Mouse (Mus musculus) yolk sac, embryonic 10.5 days (tissue): ENCODE data around the gene Gm11541.

ENCODE experiments used
- DNase-seq: peaks from one replicate; pipeline ENCODE4 v3.0.0-alpha.2; 2017; ENCODE audit warnings: low spot score

Gm11541 gene

GRCm38 (mm10) chr11:94704472-94704871 is at the start of gene Gm11541:
Gene Gm11541, minus strand, starts transcription at chr11:94704499.
- no peak for DNase-seq

GRCm38 (mm10) chr11:94752946-94753713 is 48.8 kb upstream of the Gm11541 start:
- peak; percentile 85 for DNase-seq

- no peak for DNase-seq
Observed at GRCm38 (mm10) chr11:94741732-94742272, 37.5 kb upstream of the Gm11541 start, which contains the start of gene Cdc34b. Gene Cdc34b, plus strand, starts transcription at chr11:94741782.

- no peak for DNase-seq
Observed at GRCm38 (mm10) chr11:94735746-94736145, 31.4 kb upstream of the Gm11541 start.

- peak; percentile 77 for DNase-seq
Observed at GRCm38 (mm10) chr11:94732773-94733172, 28.5 kb upstream of the Gm11541 start.

GRCm38 (mm10) chr11:94731229-94731628 is 26.9 kb upstream of the Gm11541 start:
- DNase-seq, result no peak

- DNase-seq, result peak; percentile 69
Observed at GRCm38 (mm10) chr11:94730261-94730660, 26.0 kb upstream of the Gm11541 start.

GRCm38 (mm10) chr11:94729565-94729964 is 25.3 kb upstream of the Gm11541 start:
- no peak for DNase-seq

GRCm38 (mm10) chr11:94728545-94728944 is 24.2 kb upstream of the Gm11541 start:
- DNase-seq, result peak; percentile 84

- no peak for DNase-seq
Observed at GRCm38 (mm10) chr11:94727306-94727705, 23.0 kb upstream of the Gm11541 start.

GRCm38 (mm10) chr11:94719216-94719615 is 14.9 kb upstream of the Gm11541 start:
- DNase-seq, result no peak

GRCm38 (mm10) chr11:94718113-94718909 is 14.0 kb upstream of the Gm11541 start:
- DNase-seq, result no peak

- no peak for DNase-seq
Observed at GRCm38 (mm10) chr11:94717239-94717638, 12.9 kb upstream of the Gm11541 start.

- DNase-seq, result peak; percentile 61
Observed at GRCm38 (mm10) chr11:94716754-94717153, 12.5 kb upstream of the Gm11541 start.

- no peak for DNase-seq
Observed at GRCm38 (mm10) chr11:94715622-94716021, 11.3 kb upstream of the Gm11541 start.

- DNase-seq, result no peak
Observed at GRCm38 (mm10) chr11:94713246-94713860, 9.1 kb upstream of the Gm11541 start.

- DNase-seq, result no peak
Observed at GRCm38 (mm10) chr11:94704020-94704419, 279 bp downstream of the Gm11541 start.

GRCm38 (mm10) chr11:94702216-94702610 is 2.1 kb downstream of the Gm11541 start:
- no peak for DNase-seq

- no peak for DNase-seq
Observed at GRCm38 (mm10) chr11:94701401-94702215, 2.7 kb downstream of the Gm11541 start.

- no peak for DNase-seq
Observed at GRCm38 (mm10) chr11:94699399-94699798, 4.9 kb downstream of the Gm11541 start.

GRCm38 (mm10) chr11:94697703-94698464 is 6.4 kb downstream of the Gm11541 start:
- no peak for DNase-seq
